Mouse (Mus musculus) ovary, adult 2 months (tissue): ENCODE measurements around the gene Kcnk6. TPM values are rescaled to one million over a fixed set of nuclear protein-coding genes. Genes with fewer than 3 reads are reported as not detected.

Source experiments
- polyA plus RNA-seq: library from polyadenylated mRNA; depleted of rRNA; stranded (reverse); fragments of >200 nt; gene quantifications from 2 replicates; pipeline ENCODE4 v1.2.3, GENCODE M21; 2012; rRNA removed

The Kcnk6 gene
- 17.3 and 20.1 TPM in 2 replicates for polyA plus RNA-seq

GRCm38 (mm10) chr7:29232247-29233013 lies at the start of gene Kcnk6:
Kcnk6 (minus strand) TSS chr7:29232515.

DNA sequence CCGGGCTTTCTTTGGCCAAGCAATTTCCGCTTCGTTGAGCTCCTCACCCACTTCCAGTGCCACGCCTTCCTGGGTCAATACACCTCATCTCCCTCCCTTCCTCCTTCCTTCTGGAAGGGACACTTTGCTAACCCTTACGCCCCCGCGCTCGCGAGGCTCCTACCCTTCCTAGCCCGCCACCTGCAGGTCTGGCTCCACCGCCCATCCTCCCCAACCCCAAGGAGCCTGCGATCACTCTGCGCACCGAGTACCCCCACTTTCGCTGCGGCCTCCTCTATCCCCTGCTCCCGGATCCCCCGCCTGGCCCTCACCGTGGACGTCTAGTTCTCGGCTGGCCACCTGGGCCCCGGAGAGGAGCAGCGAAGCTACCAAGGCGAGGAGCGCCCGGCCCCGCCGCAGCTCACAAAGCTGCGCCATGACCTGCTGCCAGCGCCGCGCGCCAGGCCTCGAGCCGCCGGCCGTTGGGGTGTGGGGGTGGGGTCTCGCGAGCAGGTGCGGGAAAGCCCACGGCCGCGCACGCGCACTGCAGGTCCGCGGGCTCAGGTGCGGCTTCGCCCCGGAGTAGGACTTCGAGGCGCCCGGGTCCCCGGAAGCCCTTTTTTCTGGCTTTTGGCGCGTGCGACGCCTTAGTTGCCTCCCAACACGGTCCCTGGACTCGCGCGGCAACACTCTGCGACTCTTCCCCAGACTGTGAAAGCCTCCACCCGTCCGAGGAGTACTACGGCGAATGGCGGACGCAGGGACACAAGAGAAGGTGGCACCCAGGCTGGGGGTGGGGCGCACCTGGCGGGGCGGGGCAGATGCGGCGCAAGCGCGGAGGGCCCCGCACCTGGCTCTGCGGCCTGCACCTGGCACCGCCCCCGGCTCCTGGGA lies 49.1 kb upstream of the Kcnk6 start, which contains the start of gene Spint2:
Gene Spint2 (minus strand): TSS at position 712 of the 873 bp plus-strand sequence.

GRCm38 (mm10) chr7:29248261-29248841 lies 16.0 kb upstream of the Kcnk6 start, which contains the start of gene 2200002D01Rik:
2200002D01Rik (minus strand) TSS chr7:29248466.

GRCm38 (mm10) chr7:29238019-29238967 lies 6.0 kb upstream of the Kcnk6 start, which contains the start of gene Yif1b:
Yif1b (plus strand) TSS chr7:29238329.

GRCm38 (mm10) chr7:29213675-29214082 lies 18.6 kb downstream of the Kcnk6 start, which contains the start of gene Catsperg1:
Catsperg1 (minus strand) TSS chr7:29214035.

DNA sequence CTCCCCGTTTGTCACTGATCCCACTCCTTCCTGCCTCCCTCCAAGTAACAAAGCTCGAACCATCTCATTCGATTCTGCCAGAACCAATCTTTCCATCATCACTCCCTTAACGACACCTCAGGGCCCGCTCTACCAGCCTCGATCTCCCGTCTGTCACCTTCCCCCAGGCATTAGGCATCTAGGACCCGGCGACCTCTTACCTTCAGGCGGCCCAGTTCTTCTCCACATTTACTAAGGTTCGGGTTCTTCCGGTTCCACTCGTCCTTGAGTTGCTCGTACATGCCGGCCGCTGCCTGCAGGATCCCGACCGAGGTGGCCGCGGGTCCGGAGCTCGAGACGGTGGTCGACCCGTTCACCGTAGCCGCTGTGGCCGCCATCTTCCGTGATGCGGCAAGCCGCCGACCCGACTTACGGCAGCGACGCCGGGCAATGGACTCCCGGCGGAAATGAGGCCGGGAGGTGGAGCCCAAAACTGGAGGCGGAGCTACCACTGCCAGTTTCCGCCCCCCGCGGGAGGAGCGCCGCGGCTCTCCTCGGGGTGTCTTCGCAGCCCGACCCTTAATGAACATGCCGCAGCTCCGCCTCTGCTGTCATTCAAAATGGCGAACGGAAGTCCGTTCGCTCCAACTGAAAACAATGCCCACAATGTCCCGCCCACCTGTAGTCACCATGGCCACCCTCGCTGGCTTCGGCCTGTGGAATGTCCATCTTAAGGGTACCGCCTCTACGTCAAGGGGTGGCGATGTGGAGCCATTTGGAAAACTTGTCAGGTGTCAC lies 52.0 kb downstream of the Kcnk6 start, which contains the start of gene Psmd8:
Gene Psmd8 (minus strand): TSS at position 625 of the 777 bp plus-strand sequence.

Other genes starting within 250 kb of the Kcnk6 start
- gene Ryr1, start 107.3 kb downstream of the Kcnk6 start, polyA plus RNA-seq = 1.9 and 2.0 TPM in 2 replicates
- 18.4 and 21.5 TPM in 2 replicates for gene Rasgrp4, start 97.7 kb downstream of the Kcnk6 start, polyA plus RNA-seq
- gene Fam98c, start 76.3 kb downstream of the Kcnk6 start, polyA plus RNA-seq = 43.0 and 44.4 TPM in 2 replicates
- 2.7 and 3.8 TPM in 2 replicates for gene Ggn, start 62.3 kb downstream of the Kcnk6 start, polyA plus RNA-seq
- 12.1 and 12.7 TPM in 2 replicates for gene Spred3, start 62.1 kb downstream of the Kcnk6 start, polyA plus RNA-seq
- gene Psmd8, start 51.8 kb downstream of the Kcnk6 start, polyA plus RNA-seq = 139 and 159 TPM in 2 replicates
- gene Catsperg1, start 18.5 kb downstream of the Kcnk6 start, polyA plus RNA-seq = 2.4 and 3.1 TPM in 2 replicates
- 227 and 239 TPM in 2 replicates for gene Yif1b, start 5.8 kb upstream of the Kcnk6 start, polyA plus RNA-seq
- 6.2 and 6.4 TPM in 2 replicates for gene 2200002D01Rik, start 16.0 kb upstream of the Kcnk6 start, polyA plus RNA-seq
- gene Spint2, start 49.4 kb upstream of the Kcnk6 start, polyA plus RNA-seq = 302 and 356 TPM in 2 replicates
- 163 and 175 TPM in 2 replicates for gene Ppp1r14a, start 56.8 kb upstream of the Kcnk6 start, polyA plus RNA-seq
- gene Dpf1, start 71.4 kb upstream of the Kcnk6 start, polyA plus RNA-seq = 7.4 and 12.3 TPM in 2 replicates